Mouse (Mus musculus) megakaryocyte, embryonic 14.5 days (primary cell): ENCODE results near the gene Abca7. TPM values are rescaled to one million over a fixed set of nuclear protein-coding genes. Genes with fewer than 3 reads are reported as not detected.

Source experiments
- H3K27me3 ChIP-seq: replicated peaks from 2 replicates; pipeline ENCODE3; 2012; ENCODE audit warnings: inconsistent platforms
- H3K36me3 ChIP-seq: replicated peaks from 2 replicates; pipeline ENCODE3; 2012; ENCODE audit warnings: low read length, inconsistent platforms, mixed read lengths
- H3K4me1 ChIP-seq: 2 replicates; pipeline ENCODE4 v1.6.1; 2012; ENCODE audit warnings: inconsistent platforms
- H3K4me3 ChIP-seq: replicated peaks from 2 replicates; pipeline ENCODE3; 2012; ENCODE audit warnings: moderate library complexity, mild to moderate bottlenecking, inconsistent platforms
- H3K9me3 ChIP-seq: 2 replicates; pipeline ENCODE4 v1.6.1; 2012; ENCODE audit warnings: inconsistent platforms
- FLI1 ChIP-seq: IDR thresholded peaks from 2 replicates; pipeline ENCODE4 v1.6.1; 2012; ENCODE audit warnings: low read length, inconsistent platforms, mixed read lengths
- GATA1 ChIP-seq: IDR thresholded peaks from 3 replicates; pipeline ENCODE4 v1.6.1; 2012; ENCODE audit warnings: mixed read lengths, low read length, inconsistent platforms, borderline replicate concordance
- polyA plus RNA-seq: library from polyadenylated mRNA; stranded (reverse); fragments of >175 nt; gene quantifications from 2 replicates; pipeline ENCODE4 v1.2.3, GENCODE M21; 2012; ENCODE audit warnings: low replicate concordance; ENCODE audit not compliant: insufficient read depth

Abca7 gene
- polyA plus RNA-seq, 1 experiment: 47.4 TPM

DNA sequence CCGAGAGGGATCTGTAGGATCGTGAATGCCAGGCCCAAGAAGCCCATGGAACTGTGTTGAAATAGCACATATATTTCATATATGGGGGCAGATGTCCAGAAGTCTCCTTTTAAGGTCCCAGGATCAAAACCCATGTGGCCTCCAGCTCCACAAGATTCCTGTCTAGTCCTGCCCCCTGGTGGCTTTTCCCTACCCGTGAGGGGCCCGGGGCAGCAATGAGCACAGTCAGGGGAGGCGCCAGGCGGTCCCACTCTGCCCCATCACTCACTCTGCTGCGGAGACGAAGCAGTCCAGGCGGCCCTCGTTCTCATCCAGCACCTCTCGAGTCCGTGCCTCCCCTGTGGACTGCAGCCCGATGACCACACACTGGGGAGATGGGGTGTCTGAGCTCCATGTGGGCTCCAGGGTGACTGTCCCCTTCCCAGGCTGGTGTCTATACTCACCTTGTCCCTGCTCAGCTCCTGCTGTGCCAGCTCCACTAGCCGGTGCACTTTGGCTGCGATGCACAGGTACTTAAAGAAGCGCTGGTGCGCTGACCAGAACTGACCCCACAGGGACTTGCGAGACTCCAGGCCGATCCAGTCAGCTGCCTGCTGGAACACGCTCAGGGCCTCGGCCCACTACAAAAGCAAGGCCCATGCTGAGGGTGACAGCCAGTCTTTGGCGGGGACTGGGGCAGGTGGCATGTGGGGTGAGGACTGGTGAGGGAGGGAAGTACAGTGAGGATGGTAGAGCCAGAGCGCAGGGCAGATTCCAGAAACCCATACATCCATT, 67.8 kb downstream of the Abca7 start:
- Histone ChIP-seq H3K4me3 (peak overlapping the region; percentile 33), H3K9me3 (no peaks in the 10 kb centered on the region), H3K4me1 (peaks cover 95% of the 10 kb centered on the region), H3K36me3 (peaks cover 97% of the 10 kb centered on the region), H3K27me3 (no peaks in the 10 kb centered on the region)
- TF ChIP-seq FLI1 (no peak), GATA1 (no peak)

Other genes with a start within 250 kb of the Abca7 start
- 11.1 and 25.3 TPM in 2 replicates for gene Polrmt, start 249.9 kb upstream of the Abca7 start, polyA plus RNA-seq
- gene Fgf22, start 241.4 kb upstream of the Abca7 start, polyA plus RNA-seq: not detected in 2 replicates
- 302 and 542 TPM in 2 replicates for gene Rnf126, start 229.5 kb upstream of the Abca7 start, polyA plus RNA-seq
- 1.6 TPM in 1 of 2 replicates, not detected in the other for gene Fstl3, start 219.2 kb upstream of the Abca7 start, polyA plus RNA-seq
- 0.70 TPM in 1 of 2 replicates, not detected in the other for gene Prss57, start 205.5 kb upstream of the Abca7 start, polyA plus RNA-seq
- gene Palm, start 202.9 kb upstream of the Abca7 start, polyA plus RNA-seq: 39.0 and 54.6 TPM in 2 replicates
- 1.5 and 2.5 TPM in 2 replicates for gene Misp, start 175.5 kb upstream of the Abca7 start, polyA plus RNA-seq
- 849 and 1,831 TPM in 2 replicates for gene Ptbp1, start 142.1 kb upstream of the Abca7 start, polyA plus RNA-seq
- gene Prtn3, start 122.0 kb upstream of the Abca7 start, polyA plus RNA-seq: 96.7 and 434 TPM in 2 replicates
- 0.80 and 16.9 TPM in 2 replicates for gene Plppr3, start 121.9 kb upstream of the Abca7 start, polyA plus RNA-seq
- gene Elane, start 110.2 kb upstream of the Abca7 start, polyA plus RNA-seq: 5.6 and 23.2 TPM in 2 replicates
- gene Cfd, start 105.6 kb upstream of the Abca7 start, polyA plus RNA-seq: not detected in 2 replicates
- 32.2 and 85.7 TPM in 2 replicates for gene Med16, start 87.6 kb upstream of the Abca7 start, polyA plus RNA-seq
- not detected in 2 replicates for gene Gm26602, start 85.6 kb upstream of the Abca7 start, polyA plus RNA-seq
- gene Kiss1r, start 79.5 kb upstream of the Abca7 start, polyA plus RNA-seq: 2.7 and 4.5 TPM in 2 replicates
- gene R3hdm4, start 75.3 kb upstream of the Abca7 start, polyA plus RNA-seq: 418 and 597 TPM in 2 replicates
- gene Arid3a, start 69.5 kb upstream of the Abca7 start, polyA plus RNA-seq: 89.7 and 142 TPM in 2 replicates
- gene Wdr18, start 36.3 kb upstream of the Abca7 start, polyA plus RNA-seq: 22.2 and 23.8 TPM in 2 replicates
- not detected in 2 replicates for gene Grin3b, start 25.8 kb upstream of the Abca7 start, polyA plus RNA-seq
- gene Tmem259, start 12.2 kb upstream of the Abca7 start, polyA plus RNA-seq: 293 and 686 TPM in 2 replicates
- gene Cnn2, start 7.9 kb upstream of the Abca7 start, polyA plus RNA-seq: 1,011 and 1,303 TPM in 2 replicates
- gene Arhgap45, start 20.2 kb downstream of the Abca7 start, polyA plus RNA-seq: 375 and 477 TPM in 2 replicates
- gene Polr2e, start 43.3 kb downstream of the Abca7 start, polyA plus RNA-seq: 147 and 260 TPM in 2 replicates
- 3,942 and 9,172 TPM in 2 replicates for gene Gpx4, start 50.7 kb downstream of the Abca7 start, polyA plus RNA-seq
- 151 and 347 TPM in 2 replicates for gene Sbno2, start 109.1 kb downstream of the Abca7 start, polyA plus RNA-seq
- 153 and 200 TPM in 2 replicates for gene Stk11, start 119.3 kb downstream of the Abca7 start, polyA plus RNA-seq
- 1,192 and 1,533 TPM in 2 replicates for gene Atp5d, start 142.1 kb downstream of the Abca7 start, polyA plus RNA-seq
- 4.8 and 11.7 TPM in 2 replicates for gene Cbarp, start 144.3 kb downstream of the Abca7 start, polyA plus RNA-seq
- gene Midn, start 151.8 kb downstream of the Abca7 start, polyA plus RNA-seq: 171 and 203 TPM in 2 replicates
- gene Cirbp, start 169.5 kb downstream of the Abca7 start, polyA plus RNA-seq: 27.7 and 39.5 TPM in 2 replicates
- gene 1600002K03Rik, start 176.4 kb downstream of the Abca7 start, polyA plus RNA-seq: 3.0 and 7.7 TPM in 2 replicates
- gene Efna2, start 183.0 kb downstream of the Abca7 start, polyA plus RNA-seq: 0.79 and 1.6 TPM in 2 replicates
- 9.6 TPM in 2 replicates for gene Mum1, start 229.9 kb downstream of the Abca7 start, polyA plus RNA-seq